Mouse (Mus musculus): ENCODE results near the gene Rxfp4.

DNA sequence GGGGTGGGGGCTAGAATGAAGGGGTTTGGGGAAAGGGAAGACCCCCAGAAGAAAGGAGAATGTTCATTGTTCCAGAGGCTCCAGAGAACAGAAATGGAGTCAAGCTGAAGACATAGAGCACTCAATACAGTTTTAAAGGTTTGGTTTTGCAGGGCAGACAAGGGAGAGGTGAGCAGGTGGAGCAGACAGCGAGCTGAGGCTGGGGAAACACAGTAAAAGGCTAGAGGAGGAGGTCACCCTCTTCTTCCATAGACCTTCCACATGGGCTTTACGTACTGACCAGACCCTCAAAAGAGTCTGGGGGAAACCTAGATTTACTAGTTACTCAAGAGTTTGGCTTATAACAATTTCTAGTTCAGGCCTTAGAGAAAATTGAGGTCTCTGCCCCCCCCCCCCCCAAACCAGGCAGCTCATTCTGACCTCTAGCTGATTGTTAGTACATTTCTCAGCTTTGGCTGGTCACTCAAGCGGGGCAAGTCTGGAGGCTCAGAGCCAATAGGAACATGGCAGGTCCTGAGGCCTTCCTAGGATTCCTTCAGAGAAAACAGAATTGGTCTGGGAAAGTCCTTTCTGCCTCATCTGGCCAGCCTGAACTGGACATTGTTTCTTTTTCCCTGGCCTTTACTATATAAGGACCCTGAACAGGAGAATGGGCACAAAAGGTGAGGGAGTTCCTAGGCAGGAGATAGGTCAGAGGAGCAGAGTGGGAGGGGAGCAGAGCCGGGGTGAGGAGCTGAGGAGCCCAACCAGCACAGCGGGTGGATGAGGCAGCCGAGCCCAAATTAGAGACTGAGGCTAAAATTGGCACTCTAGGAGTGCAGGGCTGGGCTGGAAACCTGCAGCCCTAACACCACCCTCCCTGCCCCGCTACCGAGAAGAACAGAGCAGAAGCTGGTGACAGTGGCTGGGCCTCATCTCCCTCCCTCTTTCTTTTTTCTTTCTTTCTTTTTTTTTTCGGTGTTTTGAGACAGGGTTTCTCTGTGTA, 33.5 kb downstream of the Rxfp4 start:
- TF ChIP-seq CTCF (conservative IDR thresholded peaks at IDR 0.05; ENCODE audit: insufficient read depth, insufficient read length, low read depth, low read length) (no peak), POLR2A (IDR thresholded peaks at IDR 0.05; ENCODE audit: low read depth, low read length) (no peak)

Data from kidney, adult 2 months (tissue).